Comparison of ENCODE assay signal across 9 mouse cellular contexts in genomic region chr14:79089464-79089863, GRCm38 (mm10).
A peak's percentile ranks its signal among the peaks of the same experiment; 100 is the strongest.
DNase-seq lines count a peak whose midpoint lies in the region; ATAC-seq and TF ChIP-seq lines count a peak whose summit lies in the region.
"Had no signal": no experiment of that assay in that cellular context is flagged by ENCODE, and none has a peak within 500 bp of the region (broad histone marks: within the 10 kb centered on the region; RNA-seq: fewer than 3 reads in every experiment).

No protein-coding gene starts in this region.

- H3ac ChIP-seq in myocyte (ENCODE audit: control insufficient read depth, insufficient read length), result no peak overlapping the region

- no peak for TF ChIP-seq POLR2A in myocyte (IDR thresholded peaks at IDR 0.05; ENCODE audit: insufficient read length, low read depth)

- H3K4me2 ChIP-seq in myocyte (ENCODE audit: low read depth), result peak overlapping the region; percentile 40
- H3K4me2 ChIP-seq: liver, embryonic 13.5 days had no signal

- H3K36me3 ChIP-seq in myocyte (ENCODE audit: control insufficient read depth, insufficient read depth), result peaks cover 10% of the 10 kb centered on the region

- no peak for ATAC-seq in erythroblast, adult 5-6 weeks (replicated peaks; ENCODE audit: low FRiP score, poor library complexity, severe bottlenecking)

- H3K79me2 ChIP-seq in myocyte (ENCODE audit: control insufficient read depth, insufficient read depth), result no peaks in the 10 kb centered on the region

- intact Hi-C loops in gastrocnemius, postnatal 14 days (cut with DNase I; ENCODE audit: low total_unique reads), result no loop called here

- no peaks in the 10 kb centered on the region for H3K27me3 ChIP-seq in myocyte (ENCODE audit: control insufficient read depth, insufficient read depth, insufficient read length)
- H3K27me3 ChIP-seq: liver, embryonic 13.5 days had no signal

- H3K4me3 ChIP-seq in myocyte, result no peak overlapping the region
- H3K4me3 ChIP-seq: liver, embryonic 13.5 days had no signal

- peak; percentile 23 for DNase-seq in layer of hippocampus, adult 11-12 months (ENCODE audit: low spot score)
- DNase-seq in layer of hippocampus, postnatal 36 days, result no peak
- DNase-seq in adrenal gland, postnatal 14 days, result peak; percentile 60
- peak; percentile 48 for DNase-seq in gastrocnemius, postnatal 14 days
- peak; percentile 83 for DNase-seq in kidney, adult 11 months
- no peak for DNase-seq in liver
- DNase-seq: liver, embryonic 13.5 days had no signal

TF ChIP-seq in myocyte, 11 proteins besides CTCF, POLR2A, EP300 and RAD21:
- TF ChIP-seq E2F4 (IDR thresholded peaks at IDR 0.05; ENCODE audit: insufficient read depth) (no peak), REST (IDR thresholded peaks at IDR 0.05; ENCODE audit: insufficient read depth, insufficient read length) (no peak), TCF12 (IDR thresholded peaks at IDR 0.05; ENCODE audit: insufficient read depth, poor library complexity, severe bottlenecking) (no peak), POLR2AphosphoS2 (IDR thresholded peaks at IDR 0.05; ENCODE audit: insufficient read length, low read depth) (no peak), MYOD1 (IDR thresholded peaks at IDR 0.05; ENCODE audit: control insufficient read depth in 1 of 3, insufficient read length in 2 of 3, low read depth in 2 of 3) (no peak), USF1 (IDR thresholded peaks at IDR 0.05; ENCODE audit: low read depth) (no peak), MYOG (IDR thresholded peaks at IDR 0.05; ENCODE audit: control insufficient read depth in 1 of 3, insufficient read depth in 1 of 3, insufficient read length in 2 of 3, low read depth in 2 of 3) (no peak), TCF3 (IDR thresholded peaks at IDR 0.05; ENCODE audit: insufficient read length, low read depth) (no peak), SRF (IDR thresholded peaks at IDR 0.05; ENCODE audit: control insufficient read depth, insufficient read length, low read depth) (no peak), CEBPB (IDR thresholded peaks at IDR 0.05; ENCODE audit: insufficient read depth, poor library complexity, severe bottlenecking) (no peak), MAX (IDR thresholded peaks at IDR 0.05; ENCODE audit: low read depth) (no peak)

Comparison
In these comparisons a context has a peak if more than half of its experiments do, and no peak if none do; other contexts are left out.
1. DNase-seq: peak in layer of hippocampus, adult 11-12 months (single experiment), adrenal gland, postnatal 14 days (single experiment), gastrocnemius, postnatal 14 days (single experiment) and kidney, adult 11 months (single experiment); none in layer of hippocampus, postnatal 36 days (0 of 2) and liver (single experiment).